Mouse (Mus musculus) embryonic fibroblast, embryonic 13.5 days (primary cell): ENCODE measurements at regions not wholly inside any gene's neighbourhood (a gene's known extent, or its start where the extent isn't known, plus 50 kb on each side); places are given as distances from the start of the nearest gene placed in this dataset.

Source experiments
- H3K27ac ChIP-seq: 2 replicates; pipeline ENCODE4 v1.5.1; 2012; ENCODE audit warnings: low read length, control low read depth, inconsistent platforms; ENCODE audit not compliant: insufficient read depth
- H3K4me1 ChIP-seq: 2 replicates; pipeline ENCODE4 v1.6.1; 2011; ENCODE audit warnings: low read length; ENCODE audit not compliant: control insufficient read depth, insufficient read depth
- H3K4me3 ChIP-seq: 2 replicates; pipeline ENCODE4 v1.5.1; 2011; ENCODE audit warnings: mild to moderate bottlenecking, control low read depth, low read length; ENCODE audit not compliant: insufficient read depth
- CTCF ChIP-seq: IDR thresholded peaks from 2 replicates; pipeline ENCODE4 v1.5.1; 2011; ENCODE audit warnings: mild to moderate bottlenecking, control low read depth, low read length, moderate library complexity, borderline replicate concordance; ENCODE audit not compliant: insufficient read depth
- POLR2A ChIP-seq: IDR thresholded peaks from 2 replicates; pipeline ENCODE4 v1.6.1; 2011; ENCODE audit warnings: low read depth, mild to moderate bottlenecking, control low read depth, low read length, moderate library complexity

- no peak overlapping the region for H3K4me3 ChIP-seq
- no peak overlapping the region for H3K27ac ChIP-seq
- TF ChIP-seq CTCF: no peak
- TF ChIP-seq POLR2A: no peak
- no peaks in the 10 kb centered on the region for H3K4me1 ChIP-seq
These were observed 430.6 kb downstream of the Dmac1 start for GRCm38 (mm10) chr4:74847332-74848053.

- no peaks in the 10 kb centered on the region for H3K4me1 ChIP-seq
- TF ChIP-seq CTCF: no peak
- H3K4me3 ChIP-seq: no peak overlapping the region
- no peak overlapping the region for H3K27ac ChIP-seq
These were observed 479.8 kb downstream of the Dmac1 start for GRCm38 (mm10) chr4:74798173-74798799.

- Histone ChIP-seq H3K4me1 (no peaks in the 10 kb centered on the region), H3K27ac (no peak overlapping the region), H3K4me3 (no peak overlapping the region)
- no peak for TF ChIP-seq POLR2A
These were observed 480.6 kb downstream of the Dmac1 start for GRCm38 (mm10) chr4:74797456-74797855.

- Histone ChIP-seq H3K27ac (no peak overlapping the region), H3K4me3 (no peak overlapping the region), H3K4me1 (no peaks in the 10 kb centered on the region)
- TF ChIP-seq POLR2A: no peak
These were observed 481.4 kb downstream of the Dmac1 start for GRCm38 (mm10) chr4:74796676-74797075.

- no peak for TF ChIP-seq POLR2A
- no peak for TF ChIP-seq CTCF
- no peak overlapping the region for H3K4me3 ChIP-seq
- H3K4me1 ChIP-seq: no peaks in the 10 kb centered on the region
- H3K27ac ChIP-seq: peak overlapping the region; percentile 61
These were observed 505.7 kb downstream of the Kdm4c start for GRCm38 (mm10) chr4:74747985-74748384.

GRCm38 (mm10) chr4:74739642-74740041, 497.3 kb downstream of the Kdm4c start:
- Histone ChIP-seq H3K4me3 (no peak overlapping the region), H3K27ac (no peak overlapping the region), H3K4me1 (no peaks in the 10 kb centered on the region)
- no peak for TF ChIP-seq POLR2A
- no peak for TF ChIP-seq CTCF
